Mouse (Mus musculus) left cerebral cortex, postnatal 14 days (tissue): ENCODE measurements around the gene Dut. TPM values are rescaled to one million over a fixed set of nuclear protein-coding genes. Genes with fewer than 3 reads are reported as not detected.
A peak's percentile ranks its signal among the peaks of the same experiment; 100 is the strongest.

Experiments
- DNase-seq, 2 experiments: peaks; one replicate each; pipeline ENCODE4 v3.0.0; 2021 to 2022; ENCODE audit warnings: low spot score in 2 of 2, mixed read lengths in 1 of 2
- intact Hi-C: fragments of 180-260 bp; cut with DNase I; formaldehyde crosslinking; loops from one replicate; pipeline ENCODE4 v1.15.1; 2025
- long read RNA-seq, 2 experiments: library from polyadenylated mRNA; stranded (forward); transcript quantifications; one replicate each; pipeline ENCODE4 v2.0.0; 2021
- total RNA-seq, 2 experiments: library from RNA; stranded (reverse); gene quantifications; 2 replicates each; pipeline ENCODE4 v1.2.3; 2021

Dut gene
- 10 to 100 TPM; 27.6 to 29.0 TPM for total RNA-seq
- long read RNA-seq, experiment 1, transcript Dut-201 (6 exons, 1,950 nt), result major isoform, 46 of 60 reads
- long read RNA-seq, experiment 1, transcript Dut-202 (7 exons, 1,020 nt), result minor isoform, 6 of 60 reads
- long read RNA-seq, experiment 1, partial matches to known transcripts, result 6 of 60 reads
- long read RNA-seq, experiment 1, other reads (novel, unspliced or antisense), result 2 of 60 reads
- long read RNA-seq, experiment 2, transcript Dut-201 (6 exons, 1,950 nt), result major isoform, 19 of 24 reads
- long read RNA-seq, experiment 2, partial matches to known transcripts, result 1 of 24 reads
- long read RNA-seq, experiment 2, other reads (novel, unspliced or antisense), result 3 of 24 reads

GRCm38 (mm10) chr2:125247108-125247961 lies at the start of gene Dut:
Dut (plus strand) TSS chr2:125247190.
- peak; percentile 88 for DNase-seq
- intact Hi-C loops, result no loop called here

DNA sequence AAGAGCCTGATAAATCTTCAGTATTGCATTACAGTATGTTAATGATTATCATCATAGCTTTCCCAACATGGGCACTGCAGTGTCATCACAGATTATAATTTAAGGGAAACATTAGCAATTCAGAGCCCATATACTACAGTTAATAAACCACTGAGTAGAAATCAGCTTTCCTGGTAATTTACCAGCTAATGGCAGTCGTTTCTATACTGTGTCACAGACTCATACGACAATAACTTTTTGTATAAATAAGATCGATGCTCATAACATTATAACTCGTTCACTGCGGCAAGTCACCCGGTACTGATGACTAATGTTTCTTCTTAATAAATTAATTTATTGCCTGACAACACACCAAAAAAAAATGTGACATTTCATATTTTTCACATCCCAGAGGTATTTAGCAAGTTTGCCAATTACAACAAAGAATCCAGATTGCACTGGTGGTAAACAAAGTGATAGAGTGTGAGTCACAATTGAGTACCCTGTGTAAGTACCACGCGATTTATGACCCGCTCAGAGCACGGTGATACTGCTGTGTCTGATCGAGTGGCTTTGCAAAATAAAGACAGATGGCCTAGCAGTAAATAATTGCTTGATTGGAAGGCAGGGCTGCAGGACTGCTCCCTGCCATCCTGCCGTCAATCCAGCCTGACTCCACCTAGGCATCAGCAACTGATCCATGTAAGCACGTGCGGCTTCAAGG lies 37.9 kb upstream of the Dut start:
- DNase-seq, result no peak
- intact Hi-C loops, result no loop called here

DNA sequence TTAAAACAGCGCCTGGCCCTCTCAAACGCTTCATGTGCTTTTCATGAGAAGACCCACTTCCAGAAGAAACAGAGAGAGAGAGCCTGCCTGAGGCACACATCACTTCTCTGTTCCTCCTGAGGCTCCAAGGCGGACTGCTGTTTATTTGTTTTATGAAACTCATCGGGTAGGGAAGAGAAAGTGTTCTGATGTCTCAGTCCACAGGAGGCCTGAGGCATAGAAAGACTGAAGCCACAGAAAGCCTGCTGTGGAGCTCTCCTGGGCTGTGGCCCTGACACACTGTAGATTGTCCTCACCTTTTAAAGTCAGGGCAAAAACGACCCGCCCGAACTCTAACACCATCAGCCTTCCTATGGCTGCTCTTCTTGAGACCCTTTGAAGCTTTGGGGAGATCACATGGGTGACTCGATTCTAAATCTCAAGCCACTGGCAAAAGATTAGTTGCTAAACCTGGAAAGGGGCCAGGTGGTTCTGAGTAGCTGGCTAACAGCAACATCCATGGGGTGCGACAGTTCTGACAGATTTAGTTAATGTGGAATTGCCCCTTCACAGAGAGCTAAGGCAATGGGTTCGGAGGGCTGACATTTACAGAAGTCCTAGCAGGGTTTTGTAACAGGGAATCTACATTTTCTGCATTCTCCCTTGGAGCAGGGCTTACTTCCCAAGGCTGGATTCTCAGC lies 35.0 kb upstream of the Dut start:
- no peak for DNase-seq
- intact Hi-C loops, result loop anchor here (10.0 kb wide), 2 partner anchors 277 to 1107 kb away; no protein-coding TSS in a partner anchor

GRCm38 (mm10) chr2:125214592-125214991 lies 32.4 kb upstream of the Dut start:
- DNase-seq, result peak; percentile 78 to 89
- intact Hi-C loops, result loop anchor here (10.0 kb wide), 2 partner anchors 280 to 1110 kb away; no protein-coding TSS in a partner anchor

- DNase-seq, result no peak
- intact Hi-C loops, result loop anchor here (10.0 kb wide), 2 partner anchors 282 to 1112 kb away; no protein-coding TSS in a partner anchor
Observed at GRCm38 (mm10) chr2:125217286-125217685, 29.7 kb upstream of the Dut start.

- DNase-seq, result no peak
- intact Hi-C loops, result loop anchor here (10.0 kb wide), 2 partner anchors 284 to 1114 kb away; no protein-coding TSS in a partner anchor
Observed at GRCm38 (mm10) chr2:125218566-125218965, 28.4 kb upstream of the Dut start.

- no peak for DNase-seq
- intact Hi-C loops, result loop anchor here (10.0 kb wide), 2 partner anchors 284 to 1114 kb away; no protein-coding TSS in a partner anchor
Observed at GRCm38 (mm10) chr2:125219268-125219667, 27.7 kb upstream of the Dut start.

- no peak for DNase-seq
- intact Hi-C loops, result no loop called here
Observed at GRCm38 (mm10) chr2:125221673-125222072, 25.3 kb upstream of the Dut start.

DNA sequence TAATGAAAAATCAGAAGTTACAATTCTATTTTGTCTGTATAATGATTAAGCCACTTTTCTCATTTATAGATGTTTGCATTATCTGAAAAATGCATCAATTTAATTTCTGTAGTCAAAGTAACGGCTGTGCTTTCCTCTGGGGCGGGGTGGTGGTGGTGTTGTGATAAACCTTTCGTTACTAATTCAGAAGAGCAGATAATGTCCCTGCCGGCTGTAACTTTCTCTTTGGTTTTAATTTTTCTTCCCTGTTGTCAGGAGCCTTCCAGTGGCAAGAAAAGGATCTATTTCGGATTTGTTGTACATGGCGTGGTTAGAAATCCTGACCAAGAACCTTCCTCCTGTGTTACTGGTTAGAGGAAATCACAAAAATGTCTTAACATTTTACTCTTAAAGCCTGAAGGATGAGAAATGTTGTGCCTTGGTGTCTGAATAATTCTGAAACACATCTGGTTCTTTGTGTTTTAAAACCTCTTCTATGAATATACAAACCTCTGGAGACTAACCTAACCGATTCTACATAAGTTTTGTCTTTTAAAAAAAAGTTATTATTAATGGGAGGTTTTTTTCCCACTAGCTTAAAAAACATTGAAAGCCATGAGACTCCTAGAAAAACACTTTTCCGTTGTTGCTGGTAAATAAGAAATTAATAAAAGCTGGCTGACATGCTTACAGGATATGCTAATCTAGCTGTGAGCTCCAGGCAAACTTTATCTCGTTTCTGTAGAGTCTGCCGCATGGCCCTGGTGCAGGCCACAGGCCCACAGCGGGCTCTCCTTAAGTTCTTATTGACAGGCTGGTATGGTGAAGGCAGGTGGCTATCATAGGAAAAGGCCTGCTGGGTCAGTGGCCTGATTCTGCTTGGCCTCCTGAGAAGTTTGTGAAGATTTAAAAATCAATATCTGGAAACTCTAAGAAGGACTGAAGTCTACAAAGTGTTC lies 18.2 kb upstream of the Dut start:
- no peak for DNase-seq
- intact Hi-C loops, result no loop called here

GRCm38 (mm10) chr2:125232183-125232582 lies 14.8 kb upstream of the Dut start:
- no peak for DNase-seq
- intact Hi-C loops, result no loop called here

DNA sequence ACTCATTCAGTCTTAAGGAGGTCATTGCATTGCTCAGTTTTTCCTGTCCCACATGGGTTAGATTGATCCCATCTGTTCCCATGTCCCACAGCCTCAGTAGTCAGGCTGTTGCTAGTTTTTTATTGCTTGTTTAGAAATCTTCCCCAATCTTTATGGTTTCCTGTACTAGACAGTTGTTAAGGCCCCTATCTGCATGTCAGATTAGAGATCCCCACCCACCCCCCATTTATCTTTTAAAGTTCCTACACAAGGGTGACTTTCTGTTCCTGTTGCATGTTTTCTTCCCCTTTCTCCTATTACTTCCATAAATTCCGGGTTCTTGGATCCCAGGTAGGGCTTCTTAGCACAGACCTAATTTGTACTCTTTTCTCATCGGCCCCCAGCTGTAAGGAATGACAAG lies 13.5 kb upstream of the Dut start:
- intact Hi-C loops, result no loop called here
- no peak for DNase-seq

GRCm38 (mm10) chr2:125234049-125234448 lies 12.9 kb upstream of the Dut start:
- DNase-seq, result no peak
- intact Hi-C loops, result no loop called here

- DNase-seq, result no peak
- intact Hi-C loops, result no loop called here
Observed at GRCm38 (mm10) chr2:125245545-125246285, 1.3 kb upstream of the Dut start.

DNA sequence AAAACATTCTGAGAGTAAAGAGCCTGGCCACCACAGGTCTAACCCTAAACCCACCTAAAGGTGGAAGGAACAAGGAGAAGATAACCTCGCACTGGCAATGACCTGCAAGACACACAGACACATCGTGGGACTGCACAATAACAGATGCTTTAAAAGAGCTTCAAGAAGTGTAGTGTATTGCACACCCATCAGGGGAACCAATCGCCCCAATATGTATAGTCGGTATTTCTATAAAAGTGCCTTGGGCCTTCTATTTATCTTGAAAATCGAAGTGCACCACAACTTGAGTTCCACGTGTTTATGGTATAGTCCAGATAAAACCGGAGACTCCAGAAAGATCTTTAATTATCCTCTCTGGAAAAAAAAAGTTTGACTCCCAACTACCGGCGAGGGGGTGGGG lies 321 bp upstream of the Dut start:
- no peak for DNase-seq
- intact Hi-C loops, result no loop called here

DNA sequence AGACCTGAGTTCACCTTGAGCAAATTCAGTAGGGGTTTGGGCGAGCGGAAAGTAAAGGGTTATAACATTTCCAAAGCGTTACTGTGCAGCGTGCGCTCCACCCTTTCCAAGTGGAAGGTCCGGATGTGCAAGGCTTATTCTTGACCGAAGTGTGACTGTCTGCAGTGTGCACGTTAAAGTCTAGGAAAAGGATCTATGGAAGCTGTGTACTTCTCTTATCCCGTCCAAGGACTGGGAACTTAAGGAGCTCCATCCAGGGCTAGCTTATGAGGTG lies 909 bp downstream of the Dut start:
- no peak for DNase-seq
- intact Hi-C loops, result no loop called here

DNA sequence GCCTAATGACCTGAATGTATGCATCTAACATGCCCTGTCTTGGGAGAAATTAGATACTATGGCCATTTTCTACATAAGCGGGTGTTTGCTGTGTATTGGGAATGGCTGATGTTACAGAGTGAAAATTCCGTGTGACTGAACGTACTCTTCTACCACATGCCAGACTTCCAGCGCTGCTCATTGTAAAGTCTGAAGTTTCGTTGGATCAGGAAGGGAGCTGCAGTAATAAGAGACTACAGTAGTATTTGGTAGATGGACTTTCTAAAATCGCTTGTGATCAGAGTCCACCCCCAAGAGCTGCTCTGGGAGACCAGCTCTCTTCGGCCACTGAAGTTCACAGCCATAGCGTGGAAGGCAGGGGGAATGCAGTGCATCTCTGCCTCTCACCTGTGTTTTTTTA lies 1.3 kb downstream of the Dut start:
- DNase-seq, result no peak
- intact Hi-C loops, result no loop called here

DNA sequence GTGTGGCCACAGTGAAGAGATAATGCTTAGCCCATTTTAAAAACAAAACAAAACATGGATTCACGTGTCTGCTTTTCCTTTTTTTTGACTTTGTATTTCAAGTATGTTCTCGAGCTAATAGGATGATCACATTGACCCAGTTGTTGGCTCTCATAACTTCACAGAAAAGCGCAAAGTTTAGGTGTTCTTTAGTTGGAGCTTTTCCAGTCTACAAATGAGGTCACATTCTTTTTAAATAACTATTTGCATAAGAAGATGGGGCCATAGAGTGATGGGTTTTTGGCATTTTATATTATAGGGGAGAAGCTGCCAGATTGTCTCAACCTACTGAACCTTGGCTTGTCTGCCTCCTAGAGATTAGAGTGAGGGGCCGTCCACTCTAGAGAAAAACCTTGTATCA lies 2.3 kb downstream of the Dut start:
- intact Hi-C loops, result no loop called here

DNA sequence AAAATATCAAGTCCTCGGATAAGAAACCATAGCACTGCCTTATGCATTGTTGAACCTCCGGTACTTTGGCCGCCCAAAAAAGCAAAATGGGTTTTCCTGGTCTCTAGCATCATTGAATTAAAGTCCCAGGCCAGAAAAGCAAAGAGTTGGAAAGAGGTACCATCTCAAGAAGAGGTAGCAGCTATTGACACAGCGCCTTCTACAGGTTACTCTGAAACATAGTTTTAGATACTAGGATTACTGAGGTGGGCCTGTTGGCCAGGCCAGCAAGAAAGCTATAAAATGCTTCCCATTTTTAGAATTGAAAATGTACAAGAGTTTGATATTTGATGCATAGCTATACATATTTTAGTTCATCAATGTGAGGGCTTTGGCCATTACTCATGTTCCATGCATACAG lies 2.9 kb downstream of the Dut start:
- DNase-seq, result no peak
- intact Hi-C loops, result no loop called here

More for the DNA sequence above, 2.3 kb downstream of the Dut start:
- no peak for DNase-seq
